Mouse (Mus musculus): Measurements from ENCODE around the gene Slc38a2. TPM values are rescaled to one million over a fixed set of nuclear protein-coding genes. Genes with fewer than 3 reads are reported as not detected.

Gene Slc38a2
- total RNA-seq, 2 experiments from 2014 or later, result 99.1 to 143 TPM

GRCm38 (mm10) chr15:96720146-96720545, 20.6 kb upstream of the Slc38a2 start:
- no peak for DNase-seq

GRCm38 (mm10) chr15:96718466-96718865, 18.9 kb upstream of the Slc38a2 start:
- peak; percentile 19 for DNase-seq

GRCm38 (mm10) chr15:96717181-96717580, 17.7 kb upstream of the Slc38a2 start:
- DNase-seq, result no peak

- DNase-seq, result no peak
Observed at GRCm38 (mm10) chr15:96716371-96716770, 16.8 kb upstream of the Slc38a2 start.

GRCm38 (mm10) chr15:96715692-96716080, 16.2 kb upstream of the Slc38a2 start:
- no peak for DNase-seq

GRCm38 (mm10) chr15:96715079-96715691, 15.7 kb upstream of the Slc38a2 start:
- DNase-seq, result no peak

GRCm38 (mm10) chr15:96714676-96715016, 15.1 kb upstream of the Slc38a2 start:
- DNase-seq, result no peak

- no peak for DNase-seq
Observed at GRCm38 (mm10) chr15:96713758-96714675, 14.5 kb upstream of the Slc38a2 start.

GRCm38 (mm10) chr15:96712338-96712737, 12.8 kb upstream of the Slc38a2 start:
- no peak for DNase-seq

GRCm38 (mm10) chr15:96711664-96712063, 12.1 kb upstream of the Slc38a2 start:
- DNase-seq, result no peak

GRCm38 (mm10) chr15:96710352-96711114, 11.0 kb upstream of the Slc38a2 start:
- peak; percentile 35 for DNase-seq

GRCm38 (mm10) chr15:96709491-96710351, 10.2 kb upstream of the Slc38a2 start:
- peak; percentile 99 for DNase-seq

- DNase-seq, result peak; percentile 47
Observed at GRCm38 (mm10) chr15:96708976-96709490, 9.5 kb upstream of the Slc38a2 start.

- no peak for DNase-seq
Observed at GRCm38 (mm10) chr15:96708428-96708827, 8.9 kb upstream of the Slc38a2 start.

GRCm38 (mm10) chr15:96707936-96708335, 8.4 kb upstream of the Slc38a2 start:
- DNase-seq, result no peak

GRCm38 (mm10) chr15:96702466-96703031, 3.0 kb upstream of the Slc38a2 start:
- DNase-seq, result no peak

GRCm38 (mm10) chr15:96700766-96701165, 1.2 kb upstream of the Slc38a2 start:
- no peak for DNase-seq

- DNase-seq, result peak; percentile 91
Observed at GRCm38 (mm10) chr15:96698658-96699448, 677 bp downstream of the Slc38a2 start.

GRCm38 (mm10) chr15:96697901-96698657, 1.5 kb downstream of the Slc38a2 start:
- no peak for DNase-seq
